Mouse (Mus musculus) gastrocnemius, adult 18-20 months (tissue): ENCODE measurements around the gene Ly6g6e. TPM values are rescaled to one million over a fixed set of nuclear protein-coding genes. Genes with fewer than 3 reads are reported as not detected.

Experiments used
- DNase-seq: peaks from one replicate; pipeline ENCODE4 v3.0.0; 2021; ENCODE audit warnings: low spot score
- total RNA-seq, 2 experiments: library from RNA; stranded (reverse); gene quantifications; 2 replicates each; pipeline ENCODE4 v1.2.3; 2021

The Ly6g6e gene
- total RNA-seq, 2 experiments from 2014 or later, result not detected

DNA sequence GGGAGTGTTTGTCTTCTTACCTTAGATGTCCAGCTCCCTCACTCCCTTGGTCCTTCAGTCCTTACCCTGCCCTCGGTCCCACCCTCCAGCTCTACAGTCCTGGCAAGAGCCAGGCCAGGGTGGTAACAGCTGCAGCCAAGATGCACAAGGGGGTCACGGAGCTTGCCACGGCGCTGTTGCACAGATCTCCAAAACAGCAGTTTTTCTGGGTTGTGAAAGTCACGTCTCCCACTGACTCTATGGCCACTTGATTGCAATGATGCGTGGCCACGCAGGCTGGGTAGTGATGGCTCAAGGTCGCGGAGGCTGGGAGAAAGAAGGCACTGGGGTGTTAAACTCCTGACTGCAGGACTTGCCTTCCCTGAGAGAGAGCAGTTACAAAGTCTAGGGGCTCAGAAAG, 5.2 kb upstream of the Ly6g6e start:
- no peak for DNase-seq

DNA sequence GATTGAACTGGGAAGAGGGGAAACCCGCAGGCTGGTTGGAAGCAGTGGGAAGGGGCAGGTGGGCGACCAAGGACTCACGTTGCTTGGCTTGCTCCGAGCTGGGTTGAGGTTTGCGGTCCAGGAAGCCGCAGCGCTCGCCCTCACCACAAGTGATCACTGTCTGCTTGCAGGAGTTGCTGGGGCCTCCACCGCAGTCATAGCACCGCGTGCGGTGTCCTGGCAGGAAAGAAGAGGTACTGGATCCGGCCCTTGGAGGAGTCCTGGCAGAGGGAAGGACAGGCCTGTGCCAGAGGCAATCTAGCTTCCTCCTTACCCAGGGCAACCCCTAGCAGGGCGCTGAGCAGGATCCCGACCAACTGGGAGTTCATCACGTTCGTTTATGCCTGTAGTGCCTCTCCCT, 2.6 kb upstream of the Ly6g6e start:
- DNase-seq, result no peak

GRCm38 (mm10) chr17:35077285-35077684, 583 bp downstream of the Ly6g6e start:
- DNase-seq, result no peak

GRCm38 (mm10) chr17:35077786-35078233, 1.1 kb downstream of the Ly6g6e start, which contains the start of gene Ly6g6d:
TSS of gene Ly6g6d (minus strand) at chr17:35078065.
- DNase-seq, result peak; percentile 46

DNA sequence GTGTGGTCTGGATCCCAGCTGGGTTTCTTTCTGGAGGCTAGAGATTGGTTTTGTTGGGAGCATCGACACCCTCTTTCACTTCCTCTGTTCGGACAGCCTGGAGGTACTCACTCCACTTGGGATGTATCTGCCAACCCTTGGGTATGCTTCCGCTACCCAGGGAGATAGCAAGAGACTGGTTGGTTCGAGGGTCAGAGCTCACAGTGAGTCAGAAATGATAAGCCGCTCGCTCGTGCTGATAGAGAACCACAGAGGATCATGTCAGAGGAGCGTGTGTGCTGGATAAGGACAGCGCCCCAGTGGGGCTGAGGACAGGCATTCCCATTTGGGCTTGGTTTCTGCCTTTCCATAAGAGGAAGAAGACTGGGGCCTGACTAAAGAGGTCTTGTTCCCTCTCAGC, 3.1 kb downstream of the Ly6g6e start:
- no peak for DNase-seq

DNA sequence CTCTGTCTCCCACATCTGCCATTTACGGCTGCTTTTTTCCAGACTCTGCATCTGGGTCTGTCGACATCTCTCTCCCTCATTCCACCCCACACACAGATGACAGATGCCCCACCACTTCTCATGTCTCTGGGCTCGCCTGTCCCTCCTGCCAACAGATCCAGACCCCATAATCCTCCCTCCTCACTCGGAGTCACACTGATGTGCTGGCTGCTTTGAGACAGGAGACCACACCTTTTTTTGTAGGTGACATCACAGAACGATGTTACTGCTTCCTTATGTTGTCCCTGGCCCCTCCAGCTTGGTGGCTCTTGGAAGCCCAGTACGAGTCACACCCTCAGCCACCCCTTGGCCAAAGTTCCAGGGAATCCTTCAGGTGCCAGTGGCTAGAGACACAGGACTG, 3.5 kb downstream of the Ly6g6e start:
- no peak for DNase-seq

DNA sequence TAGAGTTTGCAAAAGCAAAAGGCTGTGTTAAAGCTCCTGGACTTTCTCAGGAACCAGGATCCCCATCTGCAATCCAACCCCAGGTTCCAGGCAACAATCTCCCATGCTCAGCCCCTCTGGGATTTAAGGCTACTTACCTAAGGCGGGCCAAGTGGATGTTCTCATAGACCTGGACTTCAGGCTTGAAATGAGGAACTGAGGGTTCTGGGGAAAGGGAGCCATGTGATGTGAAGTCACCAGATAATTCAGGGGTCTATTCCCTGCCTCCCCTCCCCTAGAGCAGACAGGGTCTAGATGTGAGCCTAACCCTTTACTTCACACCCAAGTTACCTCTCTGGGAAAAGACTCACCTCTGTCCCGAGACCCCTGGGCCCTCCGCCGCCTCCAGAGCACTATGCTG, 4.0 kb downstream of the Ly6g6e start:
- DNase-seq, result no peak

DNA sequence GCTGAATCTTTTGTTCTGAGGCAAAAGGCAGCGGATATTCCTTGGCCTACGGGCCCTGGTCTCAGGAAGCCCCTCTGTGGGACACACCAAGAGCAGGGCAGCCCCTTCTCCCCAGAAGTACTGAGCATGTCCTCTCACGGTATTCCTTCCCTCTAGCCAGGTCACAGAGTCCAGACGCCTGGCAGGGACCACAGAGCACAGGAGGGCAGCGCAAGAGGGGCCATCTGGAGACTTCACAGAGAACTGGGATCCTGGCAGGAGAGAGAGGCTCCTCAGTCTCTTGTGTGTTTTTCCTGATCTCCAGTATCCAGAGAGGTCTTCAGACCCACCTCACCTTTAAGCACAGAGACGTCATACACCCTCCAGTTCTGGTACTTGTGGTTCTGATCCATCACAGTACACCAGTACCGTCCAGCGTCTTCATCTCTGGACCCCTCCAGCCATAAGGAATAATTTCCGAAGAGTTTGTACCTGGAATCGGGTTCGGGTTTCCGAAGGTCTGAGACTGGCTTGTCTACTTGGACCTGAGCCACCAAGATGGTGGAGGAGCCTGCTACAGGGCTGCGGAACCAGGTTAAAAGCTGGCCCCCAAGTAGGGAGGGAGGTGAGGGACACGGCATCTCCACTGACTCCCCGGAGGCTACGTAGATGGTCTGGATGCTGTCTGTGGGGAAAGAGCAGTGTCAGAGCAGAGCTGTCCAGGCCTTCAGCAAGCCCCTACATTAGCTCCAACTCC, 6.3 kb downstream of the Ly6g6e start:
- no peak for DNase-seq

GRCm38 (mm10) chr17:35083929-35084497, 7.3 kb downstream of the Ly6g6e start:
- no peak for DNase-seq

GRCm38 (mm10) chr17:35085208-35085865, 8.6 kb downstream of the Ly6g6e start, which contains the start of gene Ly6g6f:
TSS of gene Ly6g6f (minus strand) at chr17:35085610.
- no peak for DNase-seq

- DNase-seq, result no peak
Measured at GRCm38 (mm10) chr17:35088151-35088550, 11.4 kb downstream of the Ly6g6e start.

GRCm38 (mm10) chr17:35088825-35089644, 12.3 kb downstream of the Ly6g6e start, which contains the start of gene Abhd16a:
TSS of gene Abhd16a (plus strand) at chr17:35089263.
- peak; percentile 94 for DNase-seq

GRCm38 (mm10) chr17:35090166-35090932, 13.6 kb downstream of the Ly6g6e start:
- DNase-seq, result peak; percentile 69

DNA sequence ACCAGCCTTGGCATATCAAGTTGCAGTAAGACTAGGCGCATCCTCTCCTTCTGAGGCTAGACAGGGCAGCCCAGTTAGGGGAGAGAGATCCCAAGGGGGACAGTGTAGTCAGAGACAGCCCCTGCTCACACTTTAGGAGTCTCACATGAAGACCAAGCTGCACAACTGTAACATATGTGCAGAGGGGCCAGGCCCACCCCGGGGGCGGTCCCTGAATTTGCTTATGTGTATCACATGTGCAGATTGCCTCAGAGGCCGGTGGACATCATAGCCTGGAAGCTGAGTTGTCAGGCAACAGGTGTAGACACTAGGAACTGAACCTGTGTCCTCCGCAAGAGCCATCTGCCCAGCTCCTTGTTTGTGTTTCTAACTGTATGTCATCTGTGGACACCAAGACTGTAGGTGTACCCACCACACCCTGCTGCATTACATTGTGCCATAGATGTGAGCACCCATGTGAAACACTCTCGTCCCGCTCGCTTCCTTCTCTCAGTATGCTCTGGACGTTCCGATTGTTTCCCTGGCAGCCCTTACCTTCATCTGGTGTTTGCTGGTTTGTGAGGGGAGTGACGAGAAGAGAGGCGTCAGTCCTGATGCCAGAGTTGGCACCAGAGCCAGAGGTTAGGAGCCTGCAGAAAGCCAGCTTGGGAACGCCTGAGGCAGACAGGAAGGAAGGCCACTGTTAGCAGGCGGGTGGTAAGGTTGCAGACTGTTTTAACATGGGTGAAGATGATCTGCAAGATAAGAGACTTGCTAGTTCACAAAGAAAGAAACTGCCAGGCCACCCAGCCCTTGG, 15.9 kb downstream of the Ly6g6e start:
- DNase-seq, result no peak

DNA sequence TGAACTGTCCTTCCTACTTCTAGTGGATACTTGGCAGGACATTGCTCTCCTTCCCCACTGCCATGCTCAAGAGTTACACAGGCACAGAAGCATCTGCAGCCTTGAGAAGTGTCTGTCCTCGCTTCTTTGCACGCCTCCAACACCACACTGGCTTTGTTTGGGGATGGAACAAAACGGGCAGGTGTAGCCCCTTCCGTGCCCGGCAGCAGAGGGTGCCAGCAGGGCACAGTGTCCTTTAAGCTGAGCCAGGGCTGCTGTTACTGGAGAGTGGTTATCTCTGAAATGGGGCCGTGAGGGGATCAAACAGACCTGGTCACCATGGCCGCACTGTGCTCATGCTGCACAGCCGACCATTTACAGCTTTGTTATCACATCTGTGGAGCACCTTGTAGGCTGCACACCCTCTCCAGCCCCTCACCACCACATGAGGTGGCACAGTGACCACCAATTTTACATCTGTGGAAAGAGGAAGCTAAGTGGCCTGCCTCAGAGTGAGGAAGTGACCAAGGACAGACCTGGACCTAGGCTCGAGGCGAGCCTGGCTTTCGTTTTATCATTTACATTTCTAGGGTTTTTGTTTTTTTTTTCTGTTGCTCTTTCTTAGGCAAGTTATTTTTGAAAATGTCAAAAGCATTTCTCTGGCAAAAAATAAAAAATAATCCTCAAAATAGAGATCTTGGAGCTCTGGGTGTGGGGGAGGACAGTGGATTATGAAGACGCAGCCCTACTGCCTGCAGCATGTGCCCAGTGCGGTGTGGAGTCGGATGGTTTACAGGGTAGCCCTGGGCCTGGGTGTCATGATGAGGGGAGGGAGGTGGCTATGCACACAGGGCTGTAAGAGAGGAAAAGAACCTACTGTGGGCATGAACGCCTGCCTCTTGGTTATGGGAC, 18.0 kb downstream of the Ly6g6e start:
- no peak for DNase-seq

DNA sequence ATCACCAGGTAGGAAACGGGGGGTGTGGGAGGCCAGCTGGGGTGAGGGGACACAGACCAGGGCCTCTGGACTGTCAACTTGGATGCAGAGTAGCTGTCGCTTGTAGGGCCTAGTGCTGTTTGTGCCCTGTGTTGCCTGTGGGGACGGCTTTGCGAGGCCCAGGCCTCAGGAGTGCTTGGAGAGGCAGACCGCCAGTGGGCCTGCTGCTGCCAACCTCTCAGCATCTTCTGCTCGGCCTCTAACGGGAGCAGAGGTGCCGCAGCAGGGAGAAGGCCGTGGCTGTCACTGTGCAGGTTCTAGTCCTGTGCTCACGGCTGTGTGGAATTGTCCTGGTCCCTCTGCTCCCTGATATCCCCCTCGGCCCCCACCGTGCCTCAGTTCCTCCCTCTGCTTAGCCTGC, 19.9 kb downstream of the Ly6g6e start:
- DNase-seq, result no peak

DNA sequence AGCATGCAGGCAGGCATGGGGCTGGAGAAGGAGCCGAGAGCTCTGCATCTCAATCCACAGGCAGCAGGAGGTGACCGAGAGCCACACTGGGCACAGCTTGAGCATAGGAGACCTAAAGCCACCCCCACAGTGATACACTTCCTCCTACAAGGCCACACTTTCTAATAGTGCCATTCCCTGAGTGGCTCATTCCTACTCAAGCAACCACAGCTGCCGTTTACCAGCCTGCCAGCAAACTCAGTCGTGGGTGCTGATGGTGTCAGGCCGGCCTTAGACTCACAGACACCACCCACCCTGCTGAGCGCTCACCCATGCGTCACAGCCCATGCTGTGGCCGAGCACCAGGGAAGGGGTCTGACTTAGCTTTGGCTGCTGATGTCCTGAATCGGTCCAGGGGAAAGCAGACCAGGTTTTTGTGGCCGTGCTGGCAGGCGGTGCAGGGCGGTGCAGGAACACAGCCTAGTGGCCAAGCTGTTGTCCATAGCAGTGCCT, 20.5 kb downstream of the Ly6g6e start:
- no peak for DNase-seq

GRCm38 (mm10) chr17:35100196-35100765, 23.6 kb downstream of the Ly6g6e start:
- DNase-seq, result no peak
